Mouse (Mus musculus) cerebellum, postnatal 10 days (tissue): ENCODE data around the gene C130050O18Rik.

Experiments used
- DNase-seq, 2 experiments: peaks; one replicate each; pipeline ENCODE4 v3.0.0; 2021; ENCODE audit warnings: mixed read lengths in 2 of 2

Gene C130050O18Rik

DNA sequence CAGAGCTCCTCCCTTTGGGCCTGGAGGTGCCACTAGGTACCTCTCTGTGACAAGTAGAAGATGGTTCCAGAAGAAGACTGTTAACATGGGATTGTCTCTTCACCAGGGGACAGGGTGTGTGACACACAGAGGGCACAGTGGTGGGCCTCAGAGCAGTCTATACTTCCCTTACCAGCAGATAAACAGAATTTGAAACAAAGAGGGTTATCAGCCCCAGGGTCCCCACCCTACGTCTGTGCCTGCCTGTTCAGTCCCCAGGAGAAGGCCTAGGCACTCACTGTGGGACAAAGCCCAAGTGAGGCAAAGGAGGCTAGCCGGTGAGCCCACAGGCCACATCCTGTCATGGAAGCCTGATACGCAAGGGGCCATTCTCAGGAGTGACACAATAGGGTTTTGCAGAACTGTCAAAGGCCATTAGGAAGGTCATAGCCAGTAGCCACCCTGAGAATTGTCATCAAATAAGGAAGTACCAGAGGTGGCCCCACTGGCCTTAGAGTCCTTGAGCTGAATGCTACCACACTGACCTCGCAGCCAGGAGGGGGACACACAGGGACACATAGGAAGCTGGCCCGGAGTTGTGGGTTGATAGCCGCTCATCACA, at the start of gene C130050O18Rik:
Gene C130050O18Rik, plus strand, starts transcription at position 480 of the 601 bp plus-strand sequence.
- no peak for DNase-seq

DNA sequence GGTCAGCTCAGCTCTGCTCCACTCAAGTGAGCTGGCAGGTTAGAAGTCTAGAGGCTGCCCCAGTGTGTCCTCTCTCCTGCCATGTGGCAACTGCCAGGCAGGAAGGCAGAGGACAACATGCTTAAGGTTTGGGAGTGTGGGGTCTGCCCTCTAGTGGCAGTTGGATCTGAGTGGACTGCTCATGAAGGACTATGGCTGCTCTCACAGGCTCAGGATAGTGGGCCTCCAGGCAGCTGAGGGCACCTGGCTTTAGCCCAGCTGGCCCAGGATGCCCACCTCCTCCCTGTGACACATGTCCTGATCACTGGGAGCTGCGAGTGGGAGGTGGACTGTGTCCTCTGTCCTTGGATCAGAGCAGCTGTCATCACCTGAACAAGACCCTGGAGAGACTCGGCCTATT, 46.4 kb upstream of the C130050O18Rik start:
- peak; percentile 81 for DNase-seq

DNA sequence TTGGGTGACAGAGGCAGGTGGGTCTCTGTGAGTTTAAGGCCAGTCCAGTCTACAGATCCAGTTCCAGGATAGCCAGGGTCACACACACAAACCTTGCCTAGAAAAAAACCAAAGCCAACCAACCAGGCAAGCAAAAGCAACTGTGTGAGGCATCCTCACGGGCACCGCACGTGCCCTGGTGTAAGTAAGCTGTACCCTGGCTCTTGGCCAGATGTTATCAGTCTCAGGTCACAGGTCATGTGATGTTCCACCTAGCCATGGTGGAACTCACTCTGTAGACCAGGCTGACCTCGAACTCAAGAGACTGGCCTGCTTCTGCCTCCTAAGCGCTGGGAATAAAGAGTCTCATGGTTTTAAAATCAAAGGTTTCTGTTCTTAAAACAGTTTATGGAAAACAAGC, 45.8 kb upstream of the C130050O18Rik start:
- no peak for DNase-seq

DNA sequence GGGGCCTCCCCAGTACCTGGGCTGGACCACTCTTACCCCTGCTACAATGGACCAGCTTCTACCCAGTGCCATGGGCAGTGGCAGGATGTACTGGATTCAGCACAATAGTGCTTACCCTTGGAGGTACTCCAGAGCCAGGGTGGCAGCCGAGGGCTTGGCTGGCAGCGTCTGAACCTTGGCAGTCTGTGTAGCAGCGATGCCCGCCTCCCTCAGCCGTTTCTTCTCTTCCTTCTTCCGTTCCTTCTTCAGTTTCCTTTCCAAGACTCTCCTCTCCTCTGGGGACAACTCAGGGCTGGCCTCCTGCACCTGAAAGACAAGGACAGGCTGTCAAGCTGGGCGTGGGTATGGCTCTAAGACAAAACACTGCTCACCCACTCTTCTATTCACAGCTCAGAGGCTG, 41.2 kb upstream of the C130050O18Rik start:
- peak; percentile 86 to 87 for DNase-seq

DNA sequence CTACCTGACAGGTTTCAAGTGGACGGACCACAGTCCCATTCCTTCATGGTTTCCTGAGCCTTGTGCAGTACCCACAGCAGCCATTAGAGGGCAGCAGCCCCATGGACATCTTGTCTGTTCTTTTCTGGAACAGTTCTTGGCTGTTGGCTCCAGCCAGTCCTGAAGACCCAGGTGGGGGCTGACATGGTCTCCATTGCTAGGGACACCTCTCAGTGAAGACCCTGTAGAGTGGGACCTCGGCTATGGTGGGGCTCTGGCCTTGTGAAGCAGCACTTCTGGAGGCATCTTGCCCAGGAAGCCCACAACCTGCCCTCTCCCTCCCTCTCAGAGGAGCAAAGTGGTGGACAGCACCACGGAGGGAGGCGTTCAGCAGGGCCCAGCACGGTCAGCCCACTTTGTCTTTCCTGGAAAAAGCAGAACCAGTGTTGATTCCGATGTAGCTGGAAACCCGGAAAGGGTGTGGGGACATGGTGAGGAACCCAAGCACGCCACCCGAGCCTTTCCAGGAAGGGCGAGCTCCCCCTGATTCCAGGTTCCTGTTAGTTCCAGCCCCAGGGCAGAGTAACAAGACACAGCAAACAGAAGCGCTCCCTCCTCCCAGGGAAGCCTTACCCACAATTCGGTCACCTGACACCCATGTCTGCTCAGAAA, 40.7 kb upstream of the C130050O18Rik start:
- DNase-seq: peak; percentile 98 to 99

DNA sequence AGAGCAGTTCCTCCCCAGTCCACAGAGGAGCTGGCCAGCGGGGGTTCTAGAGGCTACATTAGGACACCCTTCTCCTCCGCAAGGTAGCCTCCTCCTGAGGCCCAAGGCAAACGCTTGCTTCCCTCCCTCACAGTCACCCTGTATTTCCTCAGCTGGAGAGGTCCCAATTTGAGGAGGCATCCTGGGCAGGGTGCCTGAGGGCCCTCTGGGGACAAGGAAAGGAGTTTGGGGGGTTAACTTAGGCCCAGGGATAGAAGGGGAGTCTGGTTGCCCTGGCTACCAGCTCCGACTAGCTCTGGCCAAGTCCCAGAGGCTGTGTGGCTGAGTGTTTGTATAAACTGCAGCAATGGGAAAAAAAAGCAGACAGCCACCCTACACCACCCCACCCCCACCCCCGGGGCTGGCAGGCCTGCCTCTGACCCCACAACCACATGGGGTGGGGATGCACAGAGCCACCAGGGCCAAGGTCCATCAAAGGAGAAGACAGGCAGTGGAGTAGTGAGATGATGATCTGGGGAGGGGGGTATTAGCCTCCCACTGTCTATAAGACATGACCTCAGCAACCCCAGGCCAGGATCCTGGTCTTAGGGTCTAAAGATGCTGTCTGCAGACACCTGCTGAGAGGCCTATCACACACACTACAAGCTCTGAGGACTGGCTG, 40.0 kb upstream of the C130050O18Rik start:
- peak; percentile 64 to 67 for DNase-seq

DNA sequence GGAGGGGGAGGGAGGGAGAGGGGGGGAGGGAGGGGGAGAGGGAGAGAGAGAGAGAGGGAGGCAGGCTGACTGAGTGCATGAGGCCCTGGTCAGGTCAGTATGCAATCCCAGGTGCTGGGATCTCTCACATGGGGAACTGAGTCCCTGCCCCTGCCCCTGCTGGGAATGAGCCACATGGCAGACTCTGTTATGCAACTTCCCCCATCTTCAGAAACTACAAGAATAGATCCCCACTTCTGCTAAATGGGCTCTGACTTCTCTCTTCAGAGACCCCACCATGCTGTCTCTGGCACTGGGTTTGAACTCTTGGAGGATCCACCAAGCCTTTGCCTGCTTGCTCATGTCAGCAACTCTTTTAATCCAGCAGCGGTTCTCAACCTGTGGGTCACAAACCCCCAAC, 39.3 kb upstream of the C130050O18Rik start:
- no peak for DNase-seq

DNA sequence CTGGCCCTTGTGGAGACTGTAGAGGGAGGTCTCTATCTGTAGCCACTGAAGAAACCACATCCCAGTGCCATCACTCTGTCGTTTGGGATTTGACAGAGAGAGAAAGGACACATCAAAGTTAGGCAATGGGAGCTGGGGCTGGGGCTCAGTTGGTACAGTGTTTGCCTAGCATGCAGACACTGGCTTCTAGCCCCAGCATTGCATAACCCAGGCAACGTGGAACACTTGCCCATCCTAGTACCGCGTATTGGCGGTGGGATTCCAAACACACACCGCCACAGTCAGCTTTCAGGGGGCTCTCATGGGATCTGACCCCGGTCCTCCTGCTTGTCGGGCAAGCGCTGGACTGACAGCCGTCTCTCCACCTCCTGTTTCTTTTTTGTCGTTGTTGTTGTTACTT, 38.6 kb upstream of the C130050O18Rik start:
- DNase-seq: no peak

DNA sequence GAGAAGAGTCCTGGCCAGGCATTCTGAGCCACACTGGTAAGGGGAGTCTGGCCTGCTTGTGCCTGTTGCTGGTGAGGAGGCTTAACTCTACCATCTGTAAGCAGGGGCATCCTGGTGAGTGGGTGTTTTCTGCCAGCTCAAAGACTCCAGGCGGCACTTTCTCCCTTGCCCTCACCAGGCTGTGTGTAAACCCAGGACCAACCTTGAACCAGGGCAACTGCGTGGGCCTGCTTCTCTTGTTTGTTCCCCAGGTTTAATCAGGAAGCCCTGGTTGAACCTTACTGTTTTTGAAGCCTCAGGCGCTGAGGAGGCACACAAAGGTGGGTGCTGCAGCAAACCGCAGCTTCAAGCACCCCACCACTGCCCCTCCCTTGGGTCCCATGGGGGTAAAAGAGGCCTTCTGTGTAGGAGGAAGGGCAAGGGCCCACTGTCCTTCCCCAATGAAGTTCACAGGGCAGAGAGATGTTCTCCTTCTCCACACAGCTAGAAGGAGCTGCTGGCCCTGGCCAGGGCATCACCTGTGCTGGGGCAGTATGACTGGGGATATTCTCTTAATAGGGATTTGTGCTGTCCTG, 37.1 kb upstream of the C130050O18Rik start:
- no peak for DNase-seq

DNA sequence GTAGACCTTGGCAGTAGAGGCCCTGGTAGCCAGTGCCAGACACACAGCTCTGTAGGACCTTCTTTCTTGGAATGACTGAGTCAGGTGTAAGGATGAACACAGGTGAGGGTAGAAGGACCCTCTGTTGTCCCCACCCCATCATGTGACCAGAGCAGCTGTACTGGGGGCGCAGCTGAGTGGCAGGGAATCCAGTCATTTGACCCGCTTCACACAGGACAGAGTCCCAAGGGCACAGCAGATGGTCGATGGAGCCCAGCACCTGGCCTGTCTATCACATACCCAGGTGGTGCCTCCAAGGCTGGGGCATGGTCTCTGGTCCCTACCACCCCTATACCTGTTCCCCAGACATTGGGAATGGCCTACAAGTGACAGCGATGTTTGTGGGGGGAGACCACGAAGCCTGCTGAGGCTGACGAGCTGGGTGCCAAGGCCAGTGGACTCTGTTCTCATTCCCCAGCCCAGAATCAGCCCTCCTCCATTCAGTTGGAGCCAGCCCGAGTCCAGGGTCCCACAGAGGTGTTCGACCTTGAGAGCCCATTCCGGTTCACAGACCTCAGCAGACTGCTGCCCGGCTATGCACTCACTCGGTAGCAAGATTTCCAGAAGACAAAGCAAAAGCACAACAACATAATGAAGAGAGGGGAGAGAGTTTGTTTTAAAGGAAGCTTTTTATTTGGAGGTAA, 36.3 kb upstream of the C130050O18Rik start:
- no peak for DNase-seq

DNA sequence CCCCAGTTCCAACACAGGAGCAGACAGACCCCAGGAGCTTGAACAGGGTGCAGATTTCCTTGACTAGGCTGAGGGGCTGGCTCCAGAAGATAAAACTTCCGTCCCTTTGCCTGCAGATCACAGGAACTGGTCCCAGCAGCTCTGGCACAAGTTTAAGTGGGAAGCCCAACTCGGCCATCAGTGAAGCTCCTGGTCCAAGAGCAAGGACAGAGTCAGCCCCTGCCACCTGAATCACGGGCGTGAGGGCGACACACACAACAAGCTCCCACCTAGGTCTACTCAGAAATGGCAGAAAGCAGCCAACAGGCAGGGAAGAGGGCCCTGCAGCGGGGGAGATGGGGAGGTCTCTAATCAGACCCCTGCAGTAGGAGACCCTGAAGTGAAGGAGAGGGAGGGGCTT, 34.7 kb upstream of the C130050O18Rik start:
- peak in 1 of 2 experiments; percentile 10 for DNase-seq

DNA sequence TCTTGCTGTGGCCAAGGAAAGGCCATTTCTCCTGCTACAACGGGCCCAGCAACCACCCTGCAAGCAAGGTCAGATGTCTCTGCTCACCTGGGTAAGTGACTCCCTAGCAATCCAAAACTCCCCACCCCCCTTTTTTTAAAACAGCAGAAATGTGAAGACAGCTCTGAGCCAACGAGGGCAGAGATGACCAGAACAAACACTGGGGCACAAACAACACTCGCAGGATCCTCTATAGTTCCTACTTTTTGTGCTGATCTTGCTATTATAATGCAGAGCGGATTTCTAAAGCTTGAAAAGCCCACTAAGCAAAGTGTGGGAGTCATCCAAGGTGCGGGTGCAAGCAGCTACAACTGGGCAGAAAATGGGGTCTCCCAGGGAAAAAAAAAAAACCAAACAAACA, 34.0 kb upstream of the C130050O18Rik start:
- DNase-seq: no peak

DNA sequence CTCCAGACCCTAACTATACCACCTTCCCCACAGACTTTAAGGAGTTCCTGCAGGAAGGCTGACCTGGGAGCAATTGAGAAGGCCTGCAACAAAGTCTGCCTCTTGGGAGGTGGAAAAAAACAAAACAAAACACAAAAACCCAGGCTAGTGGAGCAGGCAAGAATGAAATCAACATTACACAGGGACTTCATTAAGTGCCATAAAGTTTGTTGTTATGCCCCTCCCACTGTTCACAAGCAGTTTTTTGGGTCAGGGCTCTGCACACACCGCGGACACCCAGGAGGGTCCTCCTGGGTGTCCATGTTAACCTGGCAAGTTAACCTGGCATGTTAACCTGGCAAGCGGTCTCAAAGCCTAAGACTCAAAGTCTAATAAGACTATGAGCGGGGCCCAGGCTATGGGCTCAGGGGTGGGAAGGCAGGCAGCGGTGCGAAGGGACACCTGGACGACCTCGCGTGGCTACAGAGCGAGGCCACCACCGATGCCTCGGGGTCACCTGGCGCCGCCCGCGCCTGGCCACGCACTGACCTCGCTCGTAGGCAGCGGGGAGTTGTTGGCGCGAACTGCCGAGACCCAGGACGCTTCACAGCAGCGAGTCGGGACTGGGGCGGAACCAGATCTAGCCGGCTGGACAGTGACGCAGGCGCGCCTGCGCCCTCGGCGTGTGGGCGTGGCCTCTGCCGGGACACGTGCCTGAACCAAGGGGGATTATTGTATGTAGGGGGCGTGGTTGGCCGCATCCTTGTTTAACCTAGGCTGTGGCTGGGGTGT, 33.3 kb upstream of the C130050O18Rik start:
- peak; percentile 95 to 96 for DNase-seq

DNA sequence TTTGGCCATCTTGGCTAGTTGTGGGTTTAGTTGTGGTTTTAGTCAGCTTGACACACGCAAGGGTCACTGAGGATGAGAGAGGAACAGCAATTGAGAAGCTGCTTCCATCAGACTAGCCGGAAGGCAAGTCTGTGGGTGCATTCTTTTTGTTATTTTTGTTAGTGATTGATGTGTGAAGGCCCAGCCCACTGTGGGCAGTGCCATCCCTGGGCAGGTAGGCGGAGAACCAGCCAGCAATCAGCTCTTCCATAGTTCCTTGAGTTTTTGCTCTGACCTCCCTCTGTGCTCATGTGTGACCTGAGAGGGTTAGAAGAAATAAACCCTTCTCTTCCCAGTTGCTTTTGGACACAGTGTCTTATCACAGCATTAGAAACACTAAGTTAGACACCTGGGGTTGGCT, 32.0 kb upstream of the C130050O18Rik start:
- no peak for DNase-seq

DNA sequence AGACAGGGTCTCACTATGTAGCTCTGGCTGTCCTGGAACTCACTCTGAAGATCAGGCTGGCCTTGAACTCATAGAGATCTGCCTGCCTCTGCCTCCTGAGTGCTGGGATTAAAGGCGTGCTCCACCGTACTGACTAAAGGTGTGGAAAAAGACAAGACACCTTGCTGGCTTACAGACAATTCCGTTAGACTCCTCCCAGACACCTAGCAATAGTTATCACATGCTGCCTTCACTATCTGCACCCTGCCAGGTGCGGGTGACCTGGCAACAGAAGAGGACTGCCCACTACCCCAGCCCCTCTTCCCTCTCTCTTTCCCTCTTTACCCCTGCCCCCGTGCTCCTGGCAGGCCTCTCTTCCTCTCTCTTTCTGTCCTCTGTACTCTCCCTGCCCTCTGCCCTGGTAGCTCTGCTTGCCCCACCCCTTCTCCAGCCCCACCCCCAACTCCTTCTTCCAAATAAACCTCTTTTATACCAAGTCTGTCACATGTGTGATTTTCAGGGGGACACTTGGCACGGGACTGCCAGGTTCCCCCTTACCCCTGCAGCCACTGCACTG, 31.1 kb upstream of the C130050O18Rik start:
- no peak for DNase-seq

DNA sequence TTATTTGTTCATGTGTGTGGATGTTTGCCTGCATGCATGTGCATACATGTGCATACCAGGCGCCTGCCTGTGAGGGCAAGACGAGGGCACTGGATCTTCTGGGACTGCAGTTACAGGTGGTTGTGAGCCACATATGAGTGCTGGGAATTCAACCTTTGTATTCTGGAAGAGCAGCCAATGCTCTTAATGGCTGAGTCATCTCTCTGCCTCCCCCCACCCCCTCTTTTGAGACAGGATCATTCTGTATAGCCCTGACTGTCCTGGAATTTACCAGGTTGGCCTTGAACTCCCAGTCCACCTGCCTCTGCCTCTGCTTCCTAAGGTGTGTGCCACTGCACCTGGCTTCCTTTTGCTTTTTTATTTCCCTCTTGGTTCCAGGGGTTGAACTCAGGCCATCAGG, 30.2 kb upstream of the C130050O18Rik start:
- DNase-seq: no peak

DNA sequence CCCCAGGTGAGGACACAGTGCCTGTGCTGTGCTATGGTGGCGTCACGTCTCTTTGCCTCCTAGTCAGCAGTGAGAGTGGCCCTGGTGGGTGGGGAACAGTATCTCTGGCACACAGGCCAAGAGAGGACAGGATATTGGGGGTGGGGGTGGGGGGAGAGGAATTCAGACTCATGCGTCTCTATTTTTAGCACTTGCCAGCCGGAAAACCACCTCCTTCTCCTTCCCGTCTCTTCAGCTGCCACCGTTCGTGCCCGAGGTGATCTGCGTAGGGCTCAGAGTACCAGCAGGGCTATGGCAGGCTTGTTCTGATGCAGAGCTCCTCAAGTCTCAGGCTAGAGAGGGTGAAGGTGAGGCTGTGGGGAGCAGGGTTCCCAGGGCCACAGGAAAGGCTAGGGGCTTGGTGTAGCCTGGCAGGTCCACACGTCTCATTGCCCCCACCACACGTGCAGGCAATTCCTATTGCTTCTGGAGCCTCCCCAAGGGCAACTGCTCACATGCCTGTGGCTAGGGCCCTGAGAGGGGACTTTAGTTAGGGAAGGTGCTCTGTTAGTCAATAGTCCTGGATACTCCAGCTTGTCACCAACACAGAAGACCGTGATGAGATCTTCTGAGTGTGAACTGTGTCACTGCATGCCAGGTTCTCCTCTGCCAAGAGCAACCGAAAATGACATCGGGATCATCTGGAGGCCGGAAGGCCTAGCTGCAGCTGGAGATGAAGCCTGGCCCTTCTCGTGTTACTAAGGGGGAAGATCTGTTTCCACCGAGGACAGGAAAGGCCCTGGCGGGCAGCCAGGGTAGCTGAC, 27.4 kb upstream of the C130050O18Rik start, which contains the start of gene Gpr146:
Gene Gpr146, plus strand, starts transcription at position 230 of the 803 bp plus-strand sequence.
- DNase-seq: peak in 1 of 2 experiments; percentile 56

DNA sequence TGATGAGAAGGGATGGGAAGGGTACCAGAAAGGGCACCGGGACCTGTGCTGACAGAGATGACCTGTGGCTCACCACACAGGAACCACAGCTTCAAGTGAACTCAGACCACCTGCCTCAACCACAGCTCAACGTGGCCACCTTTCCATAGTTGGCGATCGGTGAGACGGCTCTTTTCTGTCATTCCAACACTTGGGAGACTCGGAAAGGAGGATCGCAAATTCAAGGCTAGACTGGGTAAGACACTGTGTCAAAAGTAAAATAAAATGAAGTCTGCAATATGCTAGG, 26.9 kb upstream of the C130050O18Rik start:
- DNase-seq: no peak

DNA sequence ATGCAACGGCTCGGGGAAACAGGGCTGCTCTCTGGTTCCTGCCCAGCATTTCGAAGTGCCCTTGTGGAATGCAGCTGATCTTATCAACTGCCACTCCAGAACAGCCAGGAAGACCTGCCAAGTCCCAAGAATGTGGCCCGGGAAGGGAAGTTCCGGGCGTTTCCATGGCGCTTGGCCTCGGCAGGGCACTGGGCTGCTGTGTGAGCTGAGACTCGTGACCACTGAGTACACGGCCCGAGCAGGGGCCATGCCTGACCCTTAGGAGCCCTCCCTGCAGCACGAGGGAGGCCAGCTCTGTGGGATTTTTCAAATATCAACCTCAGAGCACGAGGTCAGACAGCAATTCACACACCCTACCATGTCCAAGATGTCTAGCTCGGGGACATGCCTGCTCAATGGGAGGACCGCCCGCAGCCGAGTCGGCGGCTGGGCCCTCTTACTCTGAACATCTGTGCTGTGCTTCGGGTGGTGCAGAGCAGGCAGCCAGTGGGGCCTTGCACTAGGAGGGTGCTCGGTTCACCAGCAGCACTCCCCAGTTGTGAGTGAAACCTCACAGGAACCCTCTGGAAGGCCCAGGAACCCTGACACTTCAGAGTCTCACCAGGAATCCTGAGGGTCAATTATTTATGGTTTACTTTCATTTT, 26.0 kb upstream of the C130050O18Rik start:
- peak; percentile 60 to 61 for DNase-seq

DNA sequence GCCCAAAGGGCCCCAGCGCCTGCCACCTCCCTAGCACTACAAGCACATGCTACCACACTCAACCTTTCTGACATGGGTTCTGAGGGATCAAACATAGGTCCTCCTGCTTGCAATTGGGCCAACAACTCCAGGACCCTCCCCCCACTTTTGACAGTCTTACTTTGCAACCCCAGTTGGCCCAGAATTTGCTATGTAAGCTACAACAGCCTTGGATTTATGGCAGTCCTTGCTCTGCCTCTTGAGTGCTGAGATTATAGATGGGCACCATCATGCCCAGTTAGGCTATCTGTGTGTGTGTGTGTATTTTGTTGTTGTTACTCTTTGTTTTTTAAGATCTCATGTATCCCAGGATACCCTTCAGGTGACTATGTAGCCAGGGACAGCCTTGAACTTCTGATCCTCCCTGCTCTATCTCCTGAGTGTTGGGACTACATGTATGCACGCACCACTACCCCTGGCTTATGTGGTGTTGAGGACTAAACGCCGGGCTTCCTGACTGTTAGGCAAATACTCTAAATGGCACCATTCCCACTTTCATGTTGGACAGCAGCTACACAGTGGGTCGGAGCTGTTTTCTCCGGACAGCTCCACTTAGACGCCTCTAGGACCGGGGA, 25.2 kb upstream of the C130050O18Rik start:
- no peak for DNase-seq
